Mouse (Mus musculus) heart, postnatal 0 days (tissue): ENCODE measurements around the gene Sorcs2. TPM values are rescaled to one million over a fixed set of nuclear protein-coding genes. Genes with fewer than 3 reads are reported as not detected.

Source experiments
- ATAC-seq: fragments of 200-750 bp; cut with Nextera tagmentation; 2 replicates; pipeline ENCODE4 v1.8.0; 2017; ENCODE audit warnings: low read depth, moderate number of reproducible peaks, moderate library complexity; ENCODE audit not compliant: insufficient read depth
- DNase-seq: peaks from one replicate; pipeline ENCODE4 v3.0.0-alpha.2; 2016; ENCODE audit warnings: low spot score
- H3K27ac ChIP-seq: fragments of 300-500 bp; sonication (generic); 2 replicates; pipeline ENCODE4 v1.5.1; 2014; ENCODE audit warnings: low read depth, mild to moderate bottlenecking
- H3K27me3 ChIP-seq: fragments of 300-500 bp; sonication (generic); 2 replicates; pipeline ENCODE4 v1.6.1; 2014; ENCODE audit warnings: low read length, mixed read lengths; ENCODE audit not compliant: control insufficient read depth, insufficient read depth
- H3K36me3 ChIP-seq: fragments of 300-500 bp; sonication (generic); replicated peaks from 2 replicates; pipeline ENCODE4 v1.6.1; 2014; ENCODE audit warnings: low read length, mixed read lengths; ENCODE audit not compliant: control insufficient read depth, insufficient read depth
- H3K4me1 ChIP-seq: fragments of 300-500 bp; sonication (generic); 2 replicates; pipeline ENCODE4 v1.6.1; 2014; ENCODE audit warnings: antibody characterized with exemption; ENCODE audit not compliant: control insufficient read depth, insufficient read depth
- H3K4me2 ChIP-seq: fragments of 300-500 bp; sonication (generic); 2 replicates; pipeline ENCODE4 v1.6.1; 2014; ENCODE audit warnings: low read depth, mild to moderate bottlenecking, low read length, moderate library complexity
- H3K4me3 ChIP-seq: fragments of 300-500 bp; sonication (generic); 2 replicates; pipeline ENCODE4 v1.5.1; 2014; ENCODE audit warnings: low read depth, low read length
- H3K9ac ChIP-seq: fragments of 300-500 bp; sonication (generic); replicated peaks from 2 replicates; pipeline ENCODE4 v1.6.1; 2014; ENCODE audit warnings: low read depth, low read length, mixed read lengths
- H3K9me3 ChIP-seq: fragments of 300-500 bp; sonication (generic); replicated peaks from 2 replicates; pipeline ENCODE4 v1.6.1; 2016; ENCODE audit warnings: low read length; ENCODE audit not compliant: control insufficient read depth
- CTCF ChIP-seq: IDR thresholded peaks from 2 replicates; pipeline ENCODE4 v1.5.1; 2016; ENCODE audit warnings: antibody characterized with exemption, control low read depth, low read depth
- EP300 ChIP-seq: IDR thresholded peaks from 2 replicates; pipeline ENCODE4 v1.6.1; 2016; ENCODE audit warnings: antibody characterized with exemption, low read depth
- WGBS: fragments of 180-500 bp; shearing (Covaris S2); extraction: QIAGEN DNeasy Blood & Tissue Kit; methylation state at CpG from one replicate; pipeline ENCODE4 v1.1.7; 2014; 5-methylcytosine and 5-hydroxymethylcytosine counted together
- polyA plus RNA-seq: library from polyadenylated mRNA; unstranded; fragments of >200 nt; fragmentation: Nextera tagmentation; extraction: Ambion mirVana; gene quantifications from 2 replicates; pipeline ENCODE4 v1.2.1, GENCODE M21; 2015
- total RNA-seq: library from RNA; depleted of rRNA; stranded (reverse); fragments of >200 nt; gene quantifications from 2 replicates; pipeline ENCODE4 v1.2.3, GENCODE M21; 2014; ENCODE audit warnings: low replicate concordance

The Sorcs2 gene
- total and polyA plus RNA-seq, 2 experiments from 2014 or later, result 3.7 to 32.6 TPM

DNA sequence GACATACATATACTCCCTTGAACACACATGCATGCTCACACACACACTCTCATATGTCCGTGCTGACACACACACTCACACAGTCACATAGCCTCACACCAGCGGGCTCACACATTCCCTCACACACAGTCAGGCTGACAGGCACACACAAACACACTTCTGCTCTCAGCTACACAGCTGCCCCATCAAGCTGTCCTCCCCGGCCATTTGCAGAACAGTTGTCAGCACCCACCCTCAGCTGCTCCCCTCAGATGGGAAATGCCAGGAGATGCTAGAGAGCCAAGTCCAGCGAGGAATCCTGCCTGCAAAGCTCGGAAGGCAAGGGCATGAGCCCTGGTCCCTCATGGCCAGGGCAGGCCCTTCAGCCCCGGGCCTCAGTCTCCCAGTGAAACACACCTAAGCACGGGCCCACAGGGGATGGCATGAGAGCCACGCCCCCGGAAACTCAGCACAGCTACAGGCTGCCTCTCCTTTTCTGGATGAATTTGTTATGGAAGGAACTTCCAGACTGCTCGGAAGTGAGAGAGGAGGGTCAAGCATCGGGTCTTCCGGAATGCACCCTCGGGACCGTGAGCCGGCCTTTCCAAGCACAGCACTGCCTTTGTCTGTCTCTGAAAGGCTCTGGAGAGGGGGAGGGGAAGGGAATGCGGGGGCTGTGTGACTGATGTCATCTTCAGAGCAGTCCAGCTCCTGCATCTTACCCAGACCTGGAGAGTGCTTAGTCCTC lies 84.4 kb downstream of the Sorcs2 start:
- peak overlapping the region; percentile 40 for H3K4me2 ChIP-seq
- H3K4me1 ChIP-seq, result peaks cover 19% of the 10 kb centered on the region
- peak overlapping the region; percentile 69 for H3K27ac ChIP-seq
- no peaks in the 10 kb centered on the region for H3K9me3 ChIP-seq
- no peak overlapping the region for H3K4me3 ChIP-seq
- TF ChIP-seq EP300 (0 out of 2 replicates have a peak, but pooled peaks have one; percentile 48), CTCF (no peak)
- no peak overlapping the region for H3K9ac ChIP-seq
- 26% methylated on average over 16 of the region's 16 CpGs for WGBS
- ATAC-seq (peak; percentile 91), DNase-seq (peak; percentile 75)
- H3K27me3 ChIP-seq, result no peaks in the 10 kb centered on the region
- H3K36me3 ChIP-seq, result no peaks in the 10 kb centered on the region

DNA sequence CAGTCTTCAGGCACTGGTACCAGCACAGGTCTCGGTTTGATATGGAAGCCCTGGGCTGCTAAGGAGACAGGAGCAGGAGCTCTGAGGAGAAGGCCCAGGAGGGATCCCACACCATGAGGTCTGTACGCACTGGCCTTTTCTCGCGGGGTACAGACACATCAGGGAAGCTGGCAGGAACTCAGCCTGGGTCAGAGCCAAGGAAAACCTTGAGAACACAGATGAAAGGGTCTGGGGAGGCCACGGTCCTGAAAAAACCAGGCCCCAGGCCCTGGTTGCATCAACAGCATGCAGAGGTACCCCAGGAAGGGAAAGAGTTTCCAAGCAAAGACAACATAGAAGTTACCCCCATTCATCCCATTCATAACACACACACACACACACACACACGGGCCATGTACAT lies 85.0 kb downstream of the Sorcs2 start:
- DNase-seq (no peak), ATAC-seq (no peak)
- peak overlapping the region; percentile 40 for H3K4me2 ChIP-seq
- peak overlapping the region; percentile 69 for H3K27ac ChIP-seq
- H3K9me3 ChIP-seq, result no peaks in the 10 kb centered on the region
- no peaks in the 10 kb centered on the region for H3K27me3 ChIP-seq
- H3K4me3 ChIP-seq, result no peak overlapping the region
- H3K9ac ChIP-seq, result no peak overlapping the region
- H3K4me1 ChIP-seq, result peaks cover 19% of the 10 kb centered on the region
- WGBS, result 39% methylated on average over 6 of the region's 6 CpGs
- no peak for TF ChIP-seq EP300
- no peaks in the 10 kb centered on the region for H3K36me3 ChIP-seq

DNA sequence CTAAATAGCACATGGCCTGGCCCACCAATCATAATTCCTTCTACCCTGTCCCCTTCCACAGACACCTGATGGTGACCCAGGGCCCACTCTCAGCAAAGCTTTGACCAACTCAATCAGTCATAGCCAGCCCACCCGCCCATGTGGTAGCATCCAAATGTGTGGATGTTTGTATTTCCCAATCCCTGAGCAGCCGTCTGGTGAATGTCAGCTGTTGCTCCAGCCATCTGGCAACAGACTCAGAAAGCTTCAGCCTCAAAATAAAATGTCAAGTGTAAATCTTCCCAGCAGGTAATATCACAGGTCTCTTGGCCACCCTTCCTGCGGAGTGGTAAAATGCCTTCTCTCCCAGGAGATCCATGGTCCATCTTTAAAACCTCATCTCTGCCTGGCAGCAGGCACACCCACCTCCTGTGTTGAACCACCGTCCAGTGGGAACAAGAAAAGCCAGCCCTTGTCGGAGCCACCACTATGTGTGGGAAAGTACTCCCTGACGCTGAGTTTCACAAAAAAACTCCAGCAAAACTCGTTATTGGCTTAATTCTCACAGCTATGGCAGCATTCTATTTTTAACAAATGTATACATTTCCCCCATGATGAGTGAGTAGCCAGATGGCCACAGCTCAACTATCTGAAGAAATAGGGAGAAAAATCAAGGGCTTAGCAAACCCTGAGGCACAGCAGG lies 93.5 kb downstream of the Sorcs2 start:
- H3K27me3 ChIP-seq, result no peaks in the 10 kb centered on the region
- no peak overlapping the region for H3K9ac ChIP-seq
- TF ChIP-seq EP300 (no peak), CTCF (no peak)
- no peak overlapping the region for H3K4me2 ChIP-seq
- no peak overlapping the region for H3K27ac ChIP-seq
- 63% methylated on average over 7 of the region's 7 CpGs for WGBS
- no peaks in the 10 kb centered on the region for H3K4me1 ChIP-seq
- H3K4me3 ChIP-seq, result no peak overlapping the region
- ATAC-seq (no peak), DNase-seq (no peak)
- H3K9me3 ChIP-seq, result no peaks in the 10 kb centered on the region
- no peaks in the 10 kb centered on the region for H3K36me3 ChIP-seq

DNA sequence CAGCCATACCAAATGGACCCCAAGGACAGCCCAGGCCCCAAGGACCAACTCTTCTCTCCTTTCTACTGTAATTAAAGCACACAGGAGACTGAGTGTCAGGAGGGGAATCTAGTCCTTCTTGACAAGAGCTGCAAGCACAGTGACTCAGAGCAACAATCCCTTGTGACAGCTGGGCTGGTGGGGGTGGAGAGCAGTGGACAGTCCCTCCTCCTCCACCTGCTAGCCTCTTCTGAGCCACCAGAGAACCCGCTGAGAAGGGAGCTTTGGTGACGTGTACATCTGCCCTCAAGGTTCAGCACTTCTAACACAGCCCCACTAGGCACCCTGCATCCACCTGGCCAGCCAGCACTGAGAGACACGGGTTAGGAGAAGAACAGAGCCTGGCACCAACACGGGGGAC lies 96.8 kb downstream of the Sorcs2 start:
- H3K4me3 ChIP-seq, result no peak overlapping the region
- ATAC-seq (no peak), DNase-seq (no peak)
- no peaks in the 10 kb centered on the region for H3K27me3 ChIP-seq
- H3K27ac ChIP-seq, result no peak overlapping the region
- H3K9me3 ChIP-seq, result no peaks in the 10 kb centered on the region
- H3K4me2 ChIP-seq, result no peak overlapping the region
- H3K9ac ChIP-seq, result no peak overlapping the region
- WGBS, result 69% methylated on average over 4 of the region's 4 CpGs
- no peak for TF ChIP-seq CTCF
- TF ChIP-seq EP300, result no peak
- peaks cover 6% of the 10 kb centered on the region; the same call in 1 of the 2 replicates for H3K4me1 ChIP-seq
- no peaks in the 10 kb centered on the region for H3K36me3 ChIP-seq

DNA sequence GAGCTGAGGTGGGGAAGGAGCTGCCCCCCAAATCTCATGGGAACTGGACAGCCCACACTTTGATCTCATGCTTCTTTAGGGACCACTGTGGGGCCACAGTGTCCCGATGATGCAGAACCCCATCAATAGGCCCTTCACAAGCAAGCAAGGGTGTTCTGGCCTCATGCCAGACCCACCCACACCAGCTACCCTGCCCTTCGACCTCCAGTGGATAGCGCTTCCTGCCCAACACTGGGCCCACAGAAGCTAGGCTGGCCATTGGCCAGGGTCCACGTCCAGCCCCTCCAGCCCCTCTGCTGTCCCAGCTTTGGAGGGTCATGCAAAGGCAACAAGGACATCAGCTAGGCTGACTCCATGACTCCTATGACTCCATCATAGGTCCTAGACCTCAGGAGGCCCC lies 99.9 kb downstream of the Sorcs2 start:
- TF ChIP-seq EP300 (no peak), CTCF (no peak)
- no peaks in the 10 kb centered on the region for H3K9me3 ChIP-seq
- 68% methylated on average over 4 of the region's 4 CpGs for WGBS
- no peaks in the 10 kb centered on the region for H3K27me3 ChIP-seq
- ATAC-seq (no peak), DNase-seq (no peak)
- no peak overlapping the region for H3K9ac ChIP-seq
- no peak overlapping the region for H3K4me2 ChIP-seq
- no peak overlapping the region for H3K27ac ChIP-seq
- no peak overlapping the region for H3K4me3 ChIP-seq
- H3K36me3 ChIP-seq, result no peaks in the 10 kb centered on the region
- H3K4me1 ChIP-seq, result peaks cover 6% of the 10 kb centered on the region; the same call in 1 of the 2 replicates
